Mouse (Mus musculus) spleen, adult 2 months (tissue): ENCODE results near the gene BC005561.
"Not testable (repeated sequence)": the region's sequence is repeated elsewhere in the genome, so short reads cannot be mapped to it uniquely, and the experiment has no call there.

Experiments
- CTCF ChIP-seq: fragments of 200-500 bp; IDR thresholded peaks from 2 replicates; pipeline ENCODE4 v1.5.1; 2011; ENCODE audit warnings: mild to moderate bottlenecking, inconsistent platforms; ENCODE audit not compliant: insufficient read depth, insufficient read length, insufficient replicate concordance; ENCODE audit errors: extremely low read depth
- POLR2A ChIP-seq: fragments of 200-500 bp; IDR thresholded peaks from 2 replicates; pipeline ENCODE4 v1.6.1; 2011; ENCODE audit warnings: low read depth, low read length, inconsistent platforms

GRCm38 (mm10) chr5:104568079-104568478 lies 59.9 kb downstream of the BC005561 start:
- not testable (repeated sequence) for TF ChIP-seq CTCF, POLR2A
